Mouse (Mus musculus) limb, embryonic 15.5 days (tissue): Measurements from ENCODE around the gene Olfr279. TPM values are rescaled to one million over a fixed set of nuclear protein-coding genes. Genes with fewer than 3 reads are reported as not detected.
A peak's percentile ranks its signal among the peaks of the same experiment; 100 is the strongest.
"Not testable (repeated sequence)": the region's sequence is repeated elsewhere in the genome, so short reads cannot be mapped to it uniquely, and the experiment has no call there.

Experiments
- ATAC-seq: fragments of 200-750 bp; cut with Nextera tagmentation; 2 replicates; pipeline ENCODE4 v1.8.0; 2017; ENCODE audit warnings: low read depth, moderate TSS enrichment; ENCODE audit not compliant: insufficient number of reproducible peaks, low FRiP score, low TSS enrichment
- H3K27ac ChIP-seq: fragments of 300-500 bp; sonication (generic); 2 replicates; pipeline ENCODE4 v1.5.1; 2015; ENCODE audit warnings: moderate library complexity, mild to moderate bottlenecking, inconsistent platforms
- H3K27me3 ChIP-seq: fragments of 300-500 bp; sonication (generic); 2 replicates; pipeline ENCODE4 v1.6.1; 2015; ENCODE audit warnings: inconsistent platforms
- H3K36me3 ChIP-seq: fragments of 300-500 bp; sonication (generic); 2 replicates; pipeline ENCODE4 v1.6.1; 2015; ENCODE audit warnings: inconsistent platforms
- H3K4me1 ChIP-seq: fragments of 300-500 bp; sonication (generic); 2 replicates; pipeline ENCODE4 v1.6.1; 2015; ENCODE audit warnings: inconsistent platforms
- H3K4me2 ChIP-seq: fragments of 300-500 bp; sonication (generic); 2 replicates; pipeline ENCODE4 v1.6.1; 2015; ENCODE audit warnings: mild to moderate bottlenecking, inconsistent platforms
- H3K4me3 ChIP-seq: fragments of 300-500 bp; sonication (generic); 2 replicates; pipeline ENCODE4 v1.5.1; 2015; ENCODE audit warnings: mild to moderate bottlenecking, inconsistent platforms
- H3K9ac ChIP-seq: fragments of 300-500 bp; sonication (generic); 2 replicates; pipeline ENCODE4 v1.6.1; 2015; ENCODE audit warnings: inconsistent platforms
- H3K9me3 ChIP-seq: fragments of 300-500 bp; sonication (generic); 2 replicates; pipeline ENCODE4 v1.6.1; 2016; ENCODE audit warnings: inconsistent platforms
- WGBS: fragments of 180-500 bp; shearing (Covaris S2); methylation state at CpG from one replicate; pipeline ENCODE4 v1.1.7; 2015; 5-methylcytosine and 5-hydroxymethylcytosine counted together
- polyA plus RNA-seq: library from polyadenylated mRNA; unstranded; fragments of >200 nt; fragmentation: Nextera tagmentation; extraction: Ambion mirVana; gene quantifications from 2 replicates; pipeline ENCODE4 v1.2.1, GENCODE M21; 2015

The Olfr279 gene
- polyA plus RNA-seq, 1 experiment from 2014 or later, result not detected

GRCm38 (mm10) chr15:98512799-98513321 lies 20.7 kb downstream of the Olfr279 start:
- Histone ChIP-seq H3K4me3 (no peak overlapping the region), H3K4me1 (peaks cover 14% of the 10 kb centered on the region), H3K9me3 (no peaks in the 10 kb centered on the region; the same call in 1 of the 2 replicates), H3K27me3 (no peaks in the 10 kb centered on the region), H3K4me2 (0 out of 2 replicates have a peak overlapping the region, but pooled peaks have one; percentile 7), H3K27ac (peak overlapping the region; percentile 54), H3K9ac (no peak overlapping the region), H3K36me3 (peaks cover 6% of the 10 kb centered on the region)
- 0 out of 2 replicates have a peak, but pooled peaks have one; percentile 46 for ATAC-seq
- 37% methylated on average over 17 of the region's 17 CpGs for WGBS

- H3K36me3 ChIP-seq, result peaks cover 14% of the 10 kb centered on the region
Observed at GRCm38 (mm10) chr15:98513676-98514075, 21.5 kb downstream of the Olfr279 start.

GRCm38 (mm10) chr15:98514146-98514545 lies 21.9 kb downstream of the Olfr279 start:
- 78% methylated on average over 8 of the region's 8 CpGs for WGBS
- peaks cover 14% of the 10 kb centered on the region for H3K36me3 ChIP-seq
- no peak for ATAC-seq
- no peak overlapping the region for H3K9ac ChIP-seq
- no peaks in the 10 kb centered on the region; the same call in 1 of the 2 replicates for H3K9me3 ChIP-seq
- H3K4me3 ChIP-seq, result no peak overlapping the region
- no peaks in the 10 kb centered on the region for H3K27me3 ChIP-seq
- no peak overlapping the region for H3K4me2 ChIP-seq
- H3K4me1 ChIP-seq, result peaks cover 14% of the 10 kb centered on the region
- no peak overlapping the region for H3K27ac ChIP-seq

More at GRCm38 (mm10) chr15:98513676-98514075, 21.5 kb downstream of the Olfr279 start:
- H3K9ac ChIP-seq, H3K27ac ChIP-seq, H3K27me3 ChIP-seq, H3K4me3 ChIP-seq, ATAC-seq, H3K4me2 ChIP-seq, H3K9me3 ChIP-seq: not testable (repeated sequence)
- WGBS, result 63% methylated on average over 3 of the region's 3 CpGs
- peaks cover 14% of the 10 kb centered on the region for H3K4me1 ChIP-seq

GRCm38 (mm10) chr15:98514845-98515244 lies 22.6 kb downstream of the Olfr279 start:
- not testable (repeated sequence) for ATAC-seq

GRCm38 (mm10) chr15:98517380-98518355 lies 25.5 kb downstream of the Olfr279 start:
- Histone ChIP-seq H3K4me3 (no peak overlapping the region), H3K36me3 (peaks cover 44% of the 10 kb centered on the region), H3K9me3 (no peaks in the 10 kb centered on the region), H3K4me2 (no peak overlapping the region), H3K9ac (no peak overlapping the region), H3K27ac (no peak overlapping the region), H3K27me3 (no peaks in the 10 kb centered on the region), H3K4me1 (peaks cover 4% of the 10 kb centered on the region; the same call in 1 of the 2 replicates)
- 73% methylated on average over 16 of the region's 16 CpGs for whole genome bisulfite sequencing
- ATAC-seq, result no peak

More at GRCm38 (mm10) chr15:98514845-98515244, 22.6 kb downstream of the Olfr279 start:
- H3K4me2 ChIP-seq, H3K27me3 ChIP-seq, H3K9ac ChIP-seq, H3K9me3 ChIP-seq, H3K27ac ChIP-seq, H3K4me3 ChIP-seq: not testable (repeated sequence)
- H3K36me3 ChIP-seq, result peaks cover 20% of the 10 kb centered on the region
- peaks cover 14% of the 10 kb centered on the region for H3K4me1 ChIP-seq
- 77% methylated on average over 2 of the region's 2 CpGs for WGBS

- WGBS, result 90% methylated on average over 3 of the region's 3 CpGs
- no peak overlapping the region for H3K27ac ChIP-seq
- H3K4me1 ChIP-seq, result no peaks in the 10 kb centered on the region
- peaks cover 74% of the 10 kb centered on the region for H3K36me3 ChIP-seq
- no peak for ATAC-seq
- H3K4me2 ChIP-seq, result no peak overlapping the region
- H3K4me3 ChIP-seq, result no peak overlapping the region
- no peaks in the 10 kb centered on the region for H3K9me3 ChIP-seq
- H3K27me3 ChIP-seq, result no peaks in the 10 kb centered on the region
- H3K9ac ChIP-seq, result no peak overlapping the region
Observed at GRCm38 (mm10) chr15:98521245-98521644, 29.0 kb downstream of the Olfr279 start.

- Histone ChIP-seq H3K9me3 (no peaks in the 10 kb centered on the region), H3K27ac (no peak overlapping the region), H3K4me1 (peaks cover 3% of the 10 kb centered on the region; the same call in 1 of the 2 replicates), H3K4me2 (no peak overlapping the region), H3K36me3 (peaks cover 83% of the 10 kb centered on the region), H3K9ac (no peak overlapping the region), H3K27me3 (no peaks in the 10 kb centered on the region), H3K4me3 (no peak overlapping the region)
- ATAC-seq, result no peak
- WGBS, result 61% methylated on average over 5 of the region's 5 CpGs
Observed at GRCm38 (mm10) chr15:98526057-98526456, 33.9 kb downstream of the Olfr279 start.

GRCm38 (mm10) chr15:98527056-98527771 lies 35.0 kb downstream of the Olfr279 start:
- peaks cover 4% of the 10 kb centered on the region for H3K4me1 ChIP-seq
- no peaks in the 10 kb centered on the region for H3K9me3 ChIP-seq
- no peak overlapping the region for H3K4me2 ChIP-seq
- H3K9ac ChIP-seq, result no peak overlapping the region
- 93% methylated on average over 5 of the region's 5 CpGs for WGBS
- no peak for ATAC-seq
- H3K4me3 ChIP-seq, result no peak overlapping the region
- peaks cover 80% of the 10 kb centered on the region for H3K36me3 ChIP-seq
- no peaks in the 10 kb centered on the region for H3K27me3 ChIP-seq
- no peak overlapping the region for H3K27ac ChIP-seq

GRCm38 (mm10) chr15:98528066-98528563 lies 35.9 kb downstream of the Olfr279 start:
- H3K27ac ChIP-seq, result no peak overlapping the region
- H3K9me3 ChIP-seq, result no peaks in the 10 kb centered on the region
- WGBS, result 87% methylated on average over 5 of the region's 5 CpGs
- no peaks in the 10 kb centered on the region for H3K27me3 ChIP-seq
- no peak overlapping the region for H3K4me3 ChIP-seq
- no peak overlapping the region for H3K9ac ChIP-seq
- H3K4me1 ChIP-seq, result peaks cover 13% of the 10 kb centered on the region
- peaks cover 71% of the 10 kb centered on the region for H3K36me3 ChIP-seq
- H3K4me2 ChIP-seq, result no peak overlapping the region
- no peak for ATAC-seq

GRCm38 (mm10) chr15:98532281-98532680 lies 40.1 kb downstream of the Olfr279 start:
- 29% methylated on average over 5 of the region's 5 CpGs for WGBS
- peaks cover 38% of the 10 kb centered on the region for H3K36me3 ChIP-seq
- H3K9me3 ChIP-seq, result no peaks in the 10 kb centered on the region
- H3K4me3 ChIP-seq, result peak overlapping the region; percentile 92
- H3K9ac ChIP-seq, result peak overlapping the region; percentile 17; the same call in 1 of the 2 replicates
- H3K27me3 ChIP-seq, result no peaks in the 10 kb centered on the region
- peak overlapping the region; percentile 67 for H3K4me2 ChIP-seq
- ATAC-seq, result no peak
- H3K27ac ChIP-seq, result no peak overlapping the region
- H3K4me1 ChIP-seq, result peaks cover 13% of the 10 kb centered on the region

- Histone ChIP-seq H3K9me3 (no peaks in the 10 kb centered on the region), H3K4me1 (peaks cover 10% of the 10 kb centered on the region), H3K9ac (peak overlapping the region; percentile 81), H3K27me3 (no peaks in the 10 kb centered on the region), H3K4me3 (peak overlapping the region; percentile 92), H3K36me3 (peaks cover 31% of the 10 kb centered on the region), H3K4me2 (peak overlapping the region; percentile 67), H3K27ac (peak overlapping the region; percentile 68; the same call in 1 of the 2 replicates)
- no peak for ATAC-seq
- WGBS, result under 1% methylated on average over 18 of the region's 18 CpGs
Observed at GRCm38 (mm10) chr15:98533035-98533531, 40.9 kb downstream of the Olfr279 start.
